Mouse (Mus musculus): ENCODE measurements around the gene Adam17. TPM values are rescaled to one million over a fixed set of nuclear protein-coding genes. Genes with fewer than 3 reads are reported as not detected.

Gene Adam17
- polyA plus RNA-seq, 1 experiment from 2014 or later = 40.2 TPM

DNA sequence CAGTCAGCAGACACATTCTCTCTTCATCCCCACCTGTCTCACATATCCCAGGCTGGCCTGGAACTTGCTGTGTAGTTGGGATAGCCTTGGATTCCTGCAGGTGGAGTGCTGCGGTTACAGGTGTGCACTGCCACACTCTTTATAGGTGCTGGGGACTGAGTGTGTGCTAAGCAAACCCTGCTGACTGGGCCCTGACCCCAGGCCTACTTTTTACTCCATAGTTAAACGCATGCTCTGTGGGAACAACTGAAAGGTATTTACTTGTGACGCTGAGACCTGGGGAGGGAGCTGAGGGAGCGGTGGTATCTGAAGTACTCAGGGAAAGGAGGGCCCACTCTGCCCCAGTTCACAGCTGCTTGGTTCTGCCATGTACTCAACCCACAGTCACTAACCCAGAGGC lies 51.1 kb downstream of the Adam17 start:
- no peak for ATAC-seq (ENCODE audit: insufficient number of reproducible peaks, low FRiP score, low TSS enrichment, low read depth)
- H3K4me1 ChIP-seq = no peaks in the 10 kb centered on the region
- H3K27me3 ChIP-seq = no peaks in the 10 kb centered on the region
- no peak overlapping the region for H3K4me2 ChIP-seq
- H3K9me3 ChIP-seq = no peaks in the 10 kb centered on the region
- no peak overlapping the region for H3K9ac ChIP-seq
- no peak overlapping the region for H3K4me3 ChIP-seq
- H3K27ac ChIP-seq = no peak overlapping the region
- 88% methylated on average over 4 of the region's 4 CpGs for WGBS
- H3K36me3 ChIP-seq = peaks cover 69% of the 10 kb centered on the region

DNA sequence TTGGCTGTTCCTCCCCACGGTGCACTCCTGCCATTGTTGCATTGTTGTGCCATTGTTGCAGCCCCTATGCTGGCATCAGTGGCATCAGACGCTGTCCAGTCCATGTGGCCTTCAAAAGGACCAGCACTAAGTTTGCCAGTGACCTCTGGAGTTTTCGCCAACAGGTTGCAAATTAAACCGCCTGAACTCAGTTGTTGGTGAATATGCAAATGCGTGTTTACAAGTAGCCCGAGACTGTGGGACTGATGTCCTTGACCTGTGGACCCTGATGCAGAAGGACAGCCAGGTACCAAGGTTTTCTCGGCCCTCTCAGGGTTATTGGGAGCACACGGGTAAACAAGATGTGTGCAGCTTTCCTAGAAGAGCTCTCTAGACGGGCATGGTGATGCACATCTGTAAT lies 52.3 kb downstream of the Adam17 start:
- no peak for ATAC-seq (ENCODE audit: insufficient number of reproducible peaks, low FRiP score, low TSS enrichment, low read depth)
- Histone ChIP-seq H3K36me3 (peaks cover 58% of the 10 kb centered on the region), H3K27ac (no peak overlapping the region), H3K27me3 (no peaks in the 10 kb centered on the region), H3K4me1 (peaks cover 6% of the 10 kb centered on the region; the same call in 1 of the 2 replicates), H3K4me2 (no peak overlapping the region), H3K4me3 (no peak overlapping the region), H3K9ac (no peak overlapping the region), H3K9me3 (no peaks in the 10 kb centered on the region)
- WGBS = 80% methylated on average over 9 of the region's 9 CpGs

DNA sequence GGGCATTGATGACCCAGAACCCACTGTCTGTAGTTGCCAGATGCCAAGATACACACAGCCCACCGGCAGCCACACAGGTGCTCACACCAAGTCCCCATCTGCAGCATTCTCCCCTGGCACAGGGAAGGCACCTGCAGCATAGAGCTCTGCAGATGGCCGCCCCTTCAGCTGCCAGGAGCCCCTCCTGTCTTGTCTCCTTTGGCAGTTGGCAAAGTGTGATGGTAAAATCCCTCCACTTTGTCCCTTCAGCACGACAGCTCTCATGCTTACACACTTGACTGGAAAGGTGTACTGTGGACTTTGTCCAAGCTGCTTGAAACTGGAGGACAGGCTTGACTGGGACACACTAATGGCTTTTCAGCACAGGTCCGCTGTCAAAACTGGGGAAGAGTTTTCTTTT lies 53.1 kb downstream of the Adam17 start:
- Histone ChIP-seq H3K27ac (no peak overlapping the region), H3K4me1 (peaks cover 6% of the 10 kb centered on the region; the same call in 1 of the 2 replicates), H3K36me3 (peaks cover 52% of the 10 kb centered on the region), H3K4me3 (no peak overlapping the region), H3K4me2 (no peak overlapping the region), H3K27me3 (no peaks in the 10 kb centered on the region), H3K9ac (no peak overlapping the region), H3K9me3 (no peaks in the 10 kb centered on the region)
- WGBS = 89% methylated on average over 4 of the region's 4 CpGs
- no peak for ATAC-seq (ENCODE audit: insufficient number of reproducible peaks, low FRiP score, low TSS enrichment, low read depth)

DNA sequence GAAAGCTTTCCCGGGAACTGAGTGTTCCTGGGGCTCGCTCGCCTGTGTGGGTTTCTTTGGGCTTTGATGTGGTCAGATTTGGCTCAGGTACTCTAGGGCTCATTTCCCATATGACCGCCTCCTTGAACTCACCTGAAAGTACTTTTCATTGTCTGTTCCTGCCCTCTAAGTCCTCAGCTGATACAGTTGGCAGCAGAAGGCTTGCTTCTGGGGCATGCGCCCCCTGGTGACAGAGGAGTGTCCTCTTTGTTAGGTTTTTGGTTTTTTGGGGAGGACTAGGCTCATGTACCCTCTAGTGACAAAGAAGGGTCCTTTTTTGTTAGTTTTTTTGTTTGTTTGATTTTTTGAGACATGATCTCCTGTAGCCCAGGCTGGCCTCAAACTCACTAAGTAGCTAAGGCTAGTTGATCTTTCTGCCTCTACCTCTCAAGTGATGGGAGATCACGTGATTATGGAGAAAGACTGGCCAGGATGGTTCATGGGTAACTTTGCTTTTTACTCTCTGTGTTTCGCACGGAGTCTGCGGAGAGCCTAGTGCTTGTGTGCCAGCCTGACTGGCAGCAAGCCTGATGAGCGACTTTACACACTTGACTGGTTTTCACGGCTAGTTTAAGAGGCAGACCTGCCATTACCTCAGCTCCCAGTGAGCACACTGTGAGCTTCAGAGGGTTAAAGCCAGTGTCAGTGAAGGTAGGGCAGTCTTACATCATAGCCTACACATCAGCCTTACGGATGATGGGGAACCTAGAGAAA lies 55.1 kb downstream of the Adam17 start:
- Histone ChIP-seq H3K4me1 (peaks cover 6% of the 10 kb centered on the region; the same call in 1 of the 2 replicates), H3K36me3 (peaks cover 52% of the 10 kb centered on the region), H3K9ac (no peak overlapping the region), H3K4me3 (no peak overlapping the region), H3K27me3 (no peaks in the 10 kb centered on the region), H3K9me3 (no peaks in the 10 kb centered on the region), H3K4me2 (no peak overlapping the region), H3K27ac (no peak overlapping the region)
- no peak for ATAC-seq (ENCODE audit: insufficient number of reproducible peaks, low FRiP score, low TSS enrichment, low read depth)
- 71% methylated on average over 12 of the region's 12 CpGs for WGBS

DNA sequence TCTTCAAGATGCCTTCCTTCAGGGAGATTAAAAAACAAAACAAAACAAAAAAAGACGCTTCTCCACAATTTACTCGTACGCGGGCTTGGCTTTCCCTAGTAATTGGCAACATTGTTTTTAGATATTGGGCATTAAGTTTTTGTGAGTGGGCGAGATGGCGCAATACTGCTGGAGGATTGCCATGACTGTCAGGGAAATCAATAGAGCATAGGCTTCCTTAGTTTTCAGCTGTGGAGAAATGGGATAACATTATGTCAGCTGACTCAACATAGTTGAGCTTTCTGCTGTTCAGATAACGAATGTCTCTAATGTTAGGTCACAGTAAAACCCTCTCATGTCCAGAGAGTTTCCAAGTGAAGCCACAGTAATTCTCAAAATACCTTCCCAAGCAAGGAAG lies 56.6 kb downstream of the Adam17 start:
- Histone ChIP-seq H3K4me3 (peak overlapping the region; percentile 70), H3K4me1 (peaks cover 6% of the 10 kb centered on the region; the same call in 1 of the 2 replicates), H3K27ac (no peak overlapping the region), H3K9ac (peak overlapping the region; percentile 75), H3K4me2 (peak overlapping the region; percentile 73), H3K27me3 (no peaks in the 10 kb centered on the region), H3K9me3 (no peaks in the 10 kb centered on the region), H3K36me3 (peaks cover 52% of the 10 kb centered on the region)
- ATAC-seq (ENCODE audit: insufficient number of reproducible peaks, low FRiP score, low TSS enrichment, low read depth) = no peak
- WGBS = 28% methylated on average over 7 of the region's 7 CpGs

DNA sequence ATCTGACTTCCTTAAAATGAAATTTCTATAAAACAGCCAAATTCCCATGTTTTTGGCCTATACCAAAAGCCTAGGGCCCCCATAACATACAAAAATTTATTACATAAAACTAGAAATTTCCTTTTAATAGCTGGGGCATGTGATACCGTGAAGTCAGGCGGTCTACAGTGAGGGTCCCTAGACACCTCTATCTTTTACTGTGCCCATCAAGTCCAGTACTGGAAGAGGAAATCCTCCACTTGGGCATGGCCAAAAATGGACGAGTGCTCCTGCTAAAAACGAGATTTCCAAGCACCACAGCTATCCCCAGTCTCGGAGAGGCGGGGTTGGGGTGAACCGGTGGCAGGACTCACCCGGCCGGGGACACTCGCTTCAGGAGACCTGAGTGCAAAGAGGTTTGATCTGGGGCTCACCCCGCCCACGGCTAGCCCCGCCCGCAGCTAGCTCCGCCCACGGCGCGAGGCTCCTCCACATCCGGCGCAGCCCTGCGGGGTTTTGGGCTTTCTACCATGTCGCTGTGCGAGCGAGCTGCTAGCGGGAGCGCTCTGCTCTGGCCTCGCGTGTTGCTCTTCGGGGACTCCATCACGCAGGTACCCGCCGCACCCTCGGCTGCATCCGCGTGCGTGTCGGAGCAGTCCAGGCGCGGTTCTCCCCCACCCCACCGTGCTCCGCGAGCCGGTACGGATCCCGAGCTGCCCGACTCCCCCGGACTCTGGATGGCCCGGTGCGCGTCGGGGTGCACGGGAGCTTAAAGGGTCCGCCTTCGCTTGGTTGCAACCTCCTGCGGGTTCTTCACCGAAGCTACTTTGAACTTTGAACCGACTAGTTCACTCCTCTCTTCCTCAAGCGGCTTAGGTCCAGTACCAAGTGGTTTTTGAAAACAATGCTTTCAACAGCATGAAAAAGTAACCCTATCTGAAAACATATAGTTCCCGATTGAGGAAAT lies 57.2 kb downstream of the Adam17 start, which contains the start of gene Iah1:
Gene Iah1 (plus strand): TSS at position 467 of the 946 bp plus-strand sequence.
- WGBS = 1% methylated on average over 58 of the region's 59 CpGs

DNA sequence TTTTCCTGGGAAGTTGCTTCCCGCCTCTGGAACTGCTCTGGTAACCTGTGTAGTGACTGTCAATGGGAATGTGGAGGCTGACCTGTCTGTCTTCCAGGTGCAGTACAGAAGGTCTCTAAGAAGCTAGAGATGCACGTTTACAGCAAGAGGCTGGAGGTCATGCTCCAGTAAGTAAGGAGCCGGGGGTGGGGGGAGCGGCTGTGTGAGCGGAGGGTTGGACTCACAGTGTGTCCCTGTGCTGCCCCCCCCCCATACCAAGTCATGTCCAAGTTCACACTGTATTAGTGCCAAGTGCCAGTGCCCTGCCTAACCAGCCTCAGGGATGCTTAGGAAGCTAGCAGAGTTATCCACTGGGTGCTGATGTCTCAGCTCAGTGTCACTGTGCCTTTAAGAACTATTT lies 61.2 kb downstream of the Adam17 start:
- Histone ChIP-seq H3K4me1 (peaks cover 5% of the 10 kb centered on the region; the same call in 1 of the 2 replicates), H3K4me2 (no peak overlapping the region), H3K9me3 (no peaks in the 10 kb centered on the region), H3K27me3 (no peaks in the 10 kb centered on the region), H3K27ac (no peak overlapping the region), H3K4me3 (no peak overlapping the region), H3K9ac (no peak overlapping the region), H3K36me3 (peaks cover 74% of the 10 kb centered on the region)
- WGBS = 88% methylated on average over 5 of the region's 5 CpGs
- ATAC-seq (ENCODE audit: insufficient number of reproducible peaks, low FRiP score, low TSS enrichment, low read depth) = no peak

More for the DNA sequence above, 57.2 kb downstream of the Adam17 start, which contains the start of gene Iah1:
- Histone ChIP-seq H3K4me3 (peak within 1 kb of the TSS; percentile 70), H3K27ac (peak within 1 kb of the TSS; percentile 79), H3K9me3 (no peaks in the 10 kb centered on the region), H3K36me3 (peaks cover 55% of the 10 kb centered on the region), H3K27me3 (no peaks in the 10 kb centered on the region), H3K4me2 (peak within 1 kb of the TSS; percentile 73), H3K4me1 (peaks cover 6% of the 10 kb centered on the region; the same call in 1 of the 2 replicates), H3K9ac (peak within 1 kb of the TSS; percentile 75)
- ATAC-seq (ENCODE audit: insufficient number of reproducible peaks, low FRiP score, low TSS enrichment, low read depth) = peak; percentile 82

DNA sequence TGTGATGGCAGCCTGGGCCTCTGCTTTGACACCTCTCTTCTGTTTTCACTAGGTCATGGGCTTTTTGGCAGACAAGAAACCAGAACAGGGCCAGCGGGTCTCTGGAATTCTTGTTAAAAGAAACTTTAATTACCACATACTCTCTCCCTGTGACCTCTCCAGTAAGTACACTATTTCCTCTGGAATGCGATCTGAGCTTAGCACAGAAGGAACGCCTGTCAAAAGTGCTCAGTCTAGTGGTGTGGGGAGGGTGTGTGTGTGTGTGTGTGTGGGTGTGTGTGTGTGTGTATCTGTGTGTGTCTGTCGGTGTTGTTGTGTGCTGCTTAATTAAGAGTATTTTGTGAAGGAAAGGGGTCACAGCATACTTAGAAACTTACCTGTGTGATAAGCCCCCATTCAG lies 66.7 kb downstream of the Adam17 start:
- Histone ChIP-seq H3K9me3 (no peaks in the 10 kb centered on the region), H3K4me2 (no peak overlapping the region), H3K4me1 (no peaks in the 10 kb centered on the region), H3K27me3 (no peaks in the 10 kb centered on the region), H3K27ac (no peak overlapping the region), H3K36me3 (peaks cover 89% of the 10 kb centered on the region), H3K9ac (no peak overlapping the region), H3K4me3 (no peak overlapping the region)
- 59% methylated on average over 4 of the region's 4 CpGs for WGBS
- no peak for ATAC-seq (ENCODE audit: insufficient number of reproducible peaks, low FRiP score, low TSS enrichment, low read depth)

DNA sequence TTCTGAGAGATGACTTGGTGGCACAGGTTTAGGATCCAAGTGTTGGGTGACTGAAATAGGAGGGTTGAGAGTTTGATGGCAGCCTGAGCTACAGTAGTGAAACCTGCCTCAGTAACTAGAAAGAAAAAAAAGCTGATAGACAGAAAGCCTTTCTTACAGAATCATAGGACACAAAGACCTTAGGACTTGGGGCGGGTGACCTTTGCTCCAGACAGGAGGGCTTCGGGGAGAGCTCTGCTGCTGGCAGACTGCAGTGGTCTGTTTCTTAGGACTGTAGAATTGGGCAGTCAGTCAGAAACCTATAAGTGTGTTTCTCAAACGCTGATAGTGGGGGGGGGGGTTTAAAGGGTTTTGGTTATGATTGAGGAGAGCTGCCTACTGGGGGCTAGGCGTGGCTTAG lies 67.7 kb downstream of the Adam17 start:
- H3K9ac ChIP-seq = no peak overlapping the region
- no peaks in the 10 kb centered on the region for H3K4me1 ChIP-seq
- no peaks in the 10 kb centered on the region for H3K9me3 ChIP-seq
- ATAC-seq (ENCODE audit: insufficient number of reproducible peaks, low FRiP score, low TSS enrichment, low read depth) = no peak
- peaks cover 87% of the 10 kb centered on the region for H3K36me3 ChIP-seq
- H3K4me2 ChIP-seq = no peak overlapping the region
- no peak overlapping the region for H3K27ac ChIP-seq
- no peak overlapping the region for H3K4me3 ChIP-seq
- no peaks in the 10 kb centered on the region for H3K27me3 ChIP-seq
- 94% methylated on average over 4 of the region's 4 CpGs for WGBS

DNA sequence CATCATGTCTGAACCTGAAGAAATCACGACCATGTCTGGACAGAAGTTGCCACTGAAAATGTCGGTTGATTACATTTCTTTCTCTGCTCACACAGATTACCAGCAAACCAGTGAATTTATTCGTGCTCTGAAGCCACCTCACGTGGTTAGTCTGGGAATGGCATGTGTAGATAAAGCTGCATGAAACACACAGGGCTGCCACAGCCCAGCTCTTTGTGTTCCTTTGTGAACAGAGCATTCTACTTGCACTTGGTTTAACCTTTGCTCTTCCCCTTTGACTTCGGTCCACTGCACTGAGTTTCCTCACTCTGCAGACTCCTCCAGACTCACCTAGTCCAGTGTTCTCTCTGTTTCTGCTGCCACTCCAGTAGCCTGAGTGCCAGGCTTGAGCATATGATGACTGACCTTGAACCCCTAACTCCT lies 71.1 kb downstream of the Adam17 start:
- no peaks in the 10 kb centered on the region for H3K4me1 ChIP-seq
- no peak overlapping the region for H3K27ac ChIP-seq
- H3K9me3 ChIP-seq = no peaks in the 10 kb centered on the region
- no peak for ATAC-seq (ENCODE audit: insufficient number of reproducible peaks, low FRiP score, low TSS enrichment, low read depth)
- H3K9ac ChIP-seq = no peak overlapping the region
- H3K4me2 ChIP-seq = no peak overlapping the region
- H3K27me3 ChIP-seq = no peaks in the 10 kb centered on the region
- no peak overlapping the region for H3K4me3 ChIP-seq
- peaks cover 82% of the 10 kb centered on the region for H3K36me3 ChIP-seq
- WGBS = 85% methylated on average over 5 of the region's 5 CpGs

DNA sequence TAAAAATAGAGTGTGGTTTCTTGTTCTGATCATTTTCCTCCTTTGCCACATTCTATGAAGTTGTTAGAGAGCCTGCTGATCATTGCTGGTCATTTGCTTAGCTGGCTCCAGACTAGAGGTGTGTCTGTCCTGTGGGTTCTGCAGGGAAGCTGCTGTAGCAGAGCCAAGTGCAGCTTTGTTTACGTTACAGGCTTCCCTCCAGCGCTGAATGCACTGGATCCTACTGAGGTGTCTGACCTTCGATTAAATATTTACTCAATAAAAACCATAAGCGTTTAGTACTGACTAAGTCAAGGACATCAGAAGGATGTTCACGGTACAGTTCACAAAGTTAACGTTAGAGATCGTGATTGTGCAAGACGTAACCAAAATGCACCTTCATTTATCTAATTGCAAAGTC lies 71.5 kb downstream of the Adam17 start:
- Histone ChIP-seq H3K9ac (no peak overlapping the region), H3K9me3 (no peaks in the 10 kb centered on the region), H3K4me1 (no peaks in the 10 kb centered on the region), H3K27ac (no peak overlapping the region), H3K36me3 (peaks cover 82% of the 10 kb centered on the region), H3K27me3 (no peaks in the 10 kb centered on the region), H3K4me3 (no peak overlapping the region), H3K4me2 (no peak overlapping the region)
- no peak for ATAC-seq (ENCODE audit: insufficient number of reproducible peaks, low FRiP score, low TSS enrichment, low read depth)
- 91% methylated on average over 8 of the region's 8 CpGs for WGBS

DNA sequence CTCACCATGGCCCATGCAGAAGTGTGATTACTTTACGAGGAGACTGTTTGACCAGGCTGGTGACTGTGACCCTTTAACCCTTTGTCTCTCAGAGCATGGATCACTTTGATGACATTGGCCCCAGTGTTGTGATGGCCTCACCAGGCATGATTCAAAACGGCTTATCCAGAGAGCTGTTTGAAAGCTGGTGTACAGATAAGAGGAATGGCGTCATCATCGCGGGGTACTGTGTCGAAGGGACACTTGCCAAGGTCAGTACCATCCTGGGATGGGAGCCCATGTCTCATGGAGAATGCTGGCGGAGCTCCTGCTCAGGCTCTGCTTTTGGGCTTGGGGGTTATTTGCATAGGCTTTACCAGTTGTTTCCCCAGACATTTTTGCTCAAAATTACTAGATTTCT lies 72.1 kb downstream of the Adam17 start:
- H3K9ac ChIP-seq = no peak overlapping the region
- ATAC-seq (ENCODE audit: insufficient number of reproducible peaks, low FRiP score, low TSS enrichment, low read depth) = no peak
- 87% methylated on average over 7 of the region's 7 CpGs for WGBS
- no peaks in the 10 kb centered on the region for H3K9me3 ChIP-seq
- H3K4me1 ChIP-seq = no peaks in the 10 kb centered on the region
- no peak overlapping the region for H3K4me2 ChIP-seq
- H3K27me3 ChIP-seq = no peaks in the 10 kb centered on the region
- no peak overlapping the region for H3K27ac ChIP-seq
- no peak overlapping the region for H3K4me3 ChIP-seq
- H3K36me3 ChIP-seq = peaks cover 82% of the 10 kb centered on the region
